Mouse (Mus musculus) activated CD4-positive, CD25-positive, alpha-beta regulatory T cell, adult 4 months (primary cell): Measurements from ENCODE around the gene Uts2b. TPM values are rescaled to one million over a fixed set of nuclear protein-coding genes. Genes with fewer than 3 reads are reported as not detected.

Source experiments
- ATAC-seq: one replicate; pipeline ENCODE4 v1.8.0; 2017
- polyA plus RNA-seq, 2 experiments: library from polyadenylated mRNA; unstranded; fragments of 100-300 nt; shearing (Covaris generic); gene quantifications; one replicate each; pipeline ENCODE4 v1.2.1; 2017

The Uts2b gene
- not detected for polyA plus RNA-seq

DNA sequence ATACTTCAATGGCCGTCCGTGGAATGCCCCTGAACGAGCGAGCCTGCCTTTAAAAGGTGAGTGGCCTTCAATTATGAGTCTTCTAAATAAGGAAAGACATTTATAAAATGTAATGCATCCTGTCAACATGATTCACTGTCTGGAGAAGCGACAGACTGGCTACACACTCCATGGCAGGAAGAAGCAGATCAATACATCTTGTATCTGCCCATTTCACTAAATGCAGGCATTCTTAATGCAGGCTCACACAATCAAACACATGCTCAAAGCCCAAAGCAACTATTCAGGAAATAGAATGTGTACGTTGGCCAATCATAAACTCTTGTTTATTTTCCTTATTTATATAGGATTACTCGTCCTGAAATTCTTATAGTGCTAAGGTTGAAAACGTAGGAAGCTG lies at the start of gene Uts2b:
Uts2b (minus strand) TSS at position 49 of the 400 bp plus-strand sequence.
- no peak for ATAC-seq

DNA sequence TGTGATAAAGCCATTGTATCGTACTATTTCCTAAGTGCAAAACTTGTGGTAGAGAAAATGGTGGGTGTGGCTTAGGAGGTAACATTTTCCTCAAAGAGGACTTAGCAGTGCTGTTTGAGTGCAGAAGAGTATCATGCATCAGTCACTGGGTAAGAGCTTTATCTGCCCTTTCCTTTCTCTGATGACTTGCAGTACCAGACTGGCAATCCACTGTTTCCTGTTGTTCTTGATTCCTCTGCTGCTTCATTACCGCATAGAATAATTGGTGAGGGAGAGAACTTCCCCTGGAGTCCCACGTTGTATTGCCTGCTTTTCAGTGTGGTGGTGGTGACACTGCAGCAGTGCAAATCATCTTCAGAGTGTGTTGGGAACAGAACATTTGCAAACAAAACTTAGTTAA lies 47.6 kb upstream of the Uts2b start:
- no peak for ATAC-seq

DNA sequence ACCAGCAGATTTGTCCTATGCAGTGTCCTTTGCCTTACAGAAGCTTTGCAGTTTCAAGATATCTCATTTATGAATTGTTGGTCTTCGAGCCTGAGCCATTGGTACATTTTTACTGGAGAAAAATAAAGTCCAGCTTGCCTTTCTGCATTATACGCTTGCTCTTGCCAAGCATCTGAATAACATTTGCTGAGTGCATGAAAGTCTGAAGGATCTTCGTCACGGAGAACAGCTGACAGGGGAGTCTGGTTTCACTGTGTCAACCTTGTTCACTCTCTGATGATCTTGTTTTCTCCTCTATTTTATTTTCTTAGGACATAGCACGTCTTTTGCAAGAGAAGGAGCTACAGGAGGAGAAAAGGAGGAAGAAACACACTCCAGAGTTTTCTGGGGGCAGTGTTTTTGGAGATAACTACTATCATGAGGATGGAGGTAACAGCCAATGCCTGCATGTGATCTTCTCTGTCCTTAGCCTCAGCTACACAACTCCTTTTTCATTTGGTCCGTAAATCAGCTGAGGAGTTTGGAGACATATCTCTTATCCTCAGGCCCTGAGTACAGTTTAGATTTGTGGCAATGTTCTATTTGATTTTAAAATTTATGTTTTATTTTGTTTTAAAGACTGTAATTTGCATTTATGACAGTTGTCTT lies 47.0 kb upstream of the Uts2b start:
- no peak for ATAC-seq

DNA sequence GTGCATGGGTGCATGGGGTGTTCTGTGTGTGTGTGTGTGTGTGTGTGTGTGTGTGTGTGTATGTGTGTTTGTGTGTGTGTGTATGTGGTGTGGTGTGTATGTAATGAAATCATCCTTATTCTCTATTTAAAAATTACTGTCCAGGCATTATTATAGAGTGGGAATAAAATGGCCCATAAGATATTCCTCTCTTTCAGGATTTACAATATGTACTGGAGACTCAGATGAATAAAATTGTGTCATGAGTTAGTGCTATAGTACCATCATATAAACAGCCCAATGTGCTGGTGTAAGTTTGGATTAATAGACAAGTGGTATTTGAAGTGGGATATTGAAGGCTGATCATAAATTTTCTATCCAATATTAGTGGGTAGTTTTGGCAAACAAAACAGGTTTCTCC lies 34.1 kb upstream of the Uts2b start:
- ATAC-seq: no peak

DNA sequence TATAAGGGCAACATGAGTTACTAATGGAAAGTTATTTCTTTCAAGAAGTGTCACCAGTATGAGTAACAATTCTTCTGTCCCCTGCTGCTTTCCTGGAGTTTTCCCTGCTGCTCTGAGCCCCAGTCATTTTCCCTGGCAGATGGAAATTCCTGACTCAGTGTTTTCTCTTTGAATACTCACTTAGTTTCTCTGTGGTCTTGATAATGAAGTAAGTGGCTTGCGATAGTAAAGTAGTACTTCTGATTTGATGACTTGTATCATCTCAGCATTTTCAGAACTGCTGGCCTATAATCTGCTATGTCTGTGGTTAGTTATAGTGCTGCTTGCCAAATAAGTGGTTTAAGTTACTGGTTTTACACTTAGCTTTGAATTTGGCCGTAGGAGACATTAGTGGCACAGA lies 31.5 kb upstream of the Uts2b start:
- no peak for ATAC-seq

DNA sequence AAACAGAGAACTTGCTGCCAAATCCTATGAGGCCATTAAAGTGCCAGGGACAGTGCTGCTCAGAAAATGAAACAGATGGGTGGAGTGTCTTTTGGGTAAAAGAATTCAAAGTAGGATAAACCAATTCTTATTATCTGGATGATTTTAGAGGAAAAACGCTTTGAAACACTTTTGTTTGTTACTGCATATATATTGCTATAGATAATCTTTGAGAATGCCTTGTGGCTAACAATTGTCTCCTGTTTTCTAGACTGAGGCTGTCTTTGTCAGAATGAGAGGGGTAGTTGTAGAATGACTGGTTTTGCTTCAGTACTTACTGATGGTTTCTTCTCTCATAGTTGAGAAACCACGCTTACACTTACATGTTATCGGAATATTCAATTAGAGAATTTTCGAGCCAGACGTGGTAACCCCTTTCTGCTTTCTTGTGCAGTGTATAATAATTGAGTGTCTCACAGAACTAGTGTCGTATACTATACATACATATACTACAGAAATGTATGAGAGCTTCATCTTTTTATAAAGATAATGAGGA lies 29.7 kb upstream of the Uts2b start:
- ATAC-seq: no peak

DNA sequence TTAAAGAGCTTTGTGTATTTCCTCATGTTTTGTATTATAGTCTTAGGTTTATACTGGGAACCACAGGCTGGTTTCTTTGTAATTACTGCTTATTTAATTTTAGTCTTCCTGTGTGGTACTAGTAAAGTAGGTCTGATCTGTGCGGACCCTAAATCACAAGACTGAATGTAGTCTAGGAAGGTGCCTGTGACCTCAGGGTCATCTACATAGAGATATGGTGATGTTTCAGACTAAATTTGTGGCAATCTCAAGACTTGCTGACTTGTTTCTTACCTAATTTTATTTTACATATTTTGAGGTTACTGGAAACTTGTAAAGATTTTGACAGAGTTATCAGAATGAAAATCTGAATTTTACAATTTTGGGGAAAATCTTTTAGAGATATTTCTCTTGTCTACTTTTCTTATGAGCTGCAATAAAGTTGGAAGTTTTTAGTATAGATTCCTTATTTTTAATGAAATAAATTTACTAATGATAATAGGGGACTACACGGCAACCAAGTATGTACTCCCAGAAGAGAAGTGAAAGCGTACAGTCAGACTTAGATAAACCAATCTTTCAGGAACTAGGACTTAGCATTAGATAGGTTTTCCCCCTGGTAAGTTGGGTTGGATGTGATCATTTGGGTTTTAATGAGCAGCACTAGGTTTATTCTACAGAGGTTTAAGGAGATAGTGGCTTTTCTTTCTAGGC lies 29.1 kb upstream of the Uts2b start:
- no peak for ATAC-seq

DNA sequence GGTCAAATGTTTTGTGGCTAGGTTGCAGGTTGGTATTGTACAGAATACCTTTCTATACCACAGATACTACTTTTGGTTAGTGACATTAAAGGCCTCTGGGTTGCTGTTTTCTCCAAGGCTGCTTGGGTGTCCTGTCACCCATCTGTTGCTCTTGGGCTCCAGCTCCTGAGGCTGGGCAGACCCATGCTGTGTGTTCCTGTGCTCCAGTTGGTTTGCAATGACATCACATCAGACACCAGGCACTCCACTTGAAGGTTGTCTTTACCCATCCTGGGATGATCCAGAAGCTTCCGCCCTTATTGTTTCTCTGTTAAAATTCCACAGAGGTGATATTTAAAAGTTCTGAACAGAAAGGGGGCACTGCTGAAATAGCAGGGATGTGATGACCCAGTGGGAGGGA lies 26.9 kb upstream of the Uts2b start:
- no peak for ATAC-seq

DNA sequence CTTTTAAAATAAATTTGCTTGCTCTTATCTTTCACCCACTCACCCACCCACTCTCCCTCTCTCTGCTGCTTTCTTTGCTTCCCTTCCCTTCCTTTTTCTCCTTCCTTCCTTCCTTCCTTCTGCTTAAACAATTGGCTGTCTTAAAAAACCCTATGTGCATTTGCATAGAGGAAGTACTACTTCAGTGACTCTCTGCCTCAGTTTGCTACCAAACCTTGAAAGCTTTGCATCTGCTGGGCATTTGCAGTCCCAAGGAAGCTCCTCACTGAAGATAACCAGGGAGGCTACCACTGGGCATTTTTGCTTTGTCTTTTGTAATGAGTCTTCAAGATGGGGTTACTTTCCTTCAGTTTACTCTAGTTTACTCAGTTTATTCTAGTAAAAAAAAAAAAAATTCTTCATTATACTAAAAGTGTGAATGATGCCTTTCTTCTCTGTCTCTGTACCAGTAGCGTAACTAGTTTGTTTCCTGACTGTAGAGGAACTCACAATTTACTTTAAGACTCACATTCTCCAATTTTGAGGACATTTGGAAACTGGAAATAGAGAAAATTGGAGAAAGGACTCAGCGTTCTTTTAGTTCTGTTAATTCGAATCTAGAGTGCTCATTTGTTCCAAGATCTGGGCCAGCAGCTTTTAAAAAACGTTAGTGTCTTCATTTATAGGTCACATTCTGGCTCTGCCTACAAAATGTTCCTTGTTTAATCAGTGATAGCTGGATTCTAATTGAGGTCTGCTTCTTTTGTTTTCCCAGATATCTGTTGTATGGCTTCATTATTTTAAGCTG lies 25.4 kb upstream of the Uts2b start:
- no peak for ATAC-seq

DNA sequence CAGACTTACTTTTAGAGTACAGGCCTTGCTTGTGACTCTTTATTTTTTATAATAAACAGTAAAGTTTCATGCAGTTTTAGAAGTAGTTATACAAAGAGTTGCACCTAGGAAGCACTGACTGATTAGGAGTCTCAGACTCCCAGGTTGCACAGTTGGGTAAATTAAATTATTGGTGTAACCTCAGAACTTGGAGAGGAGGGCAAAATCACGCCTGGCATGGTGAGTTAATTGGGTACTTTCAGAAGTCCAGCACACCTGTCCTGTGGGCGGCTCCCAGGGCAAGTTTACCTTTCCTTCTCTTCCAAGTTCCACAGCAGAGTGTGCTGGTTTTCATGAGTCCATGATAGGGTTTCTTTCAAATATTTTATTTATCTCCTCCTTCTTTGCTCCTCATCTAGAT lies 21.8 kb upstream of the Uts2b start:
- ATAC-seq: no peak

DNA sequence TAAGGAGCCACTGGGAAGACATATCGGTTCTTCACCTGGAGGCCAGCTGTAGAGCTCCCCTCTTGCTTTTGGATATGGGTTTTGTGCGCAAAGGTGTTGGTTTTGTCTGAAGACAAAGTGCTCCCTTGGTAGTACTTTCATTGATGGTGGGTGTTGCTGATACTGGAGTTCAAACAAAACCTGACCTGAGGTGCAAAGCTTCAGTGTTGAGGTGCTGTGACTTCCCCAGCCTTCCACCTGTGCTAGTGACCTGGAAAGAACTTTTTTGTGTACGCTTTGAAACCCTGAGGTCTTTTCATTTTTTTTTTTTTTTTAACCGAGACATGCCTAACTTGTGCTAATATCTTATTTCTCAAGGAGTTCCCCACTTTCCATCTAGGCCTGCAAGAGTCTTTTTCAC lies 20.3 kb upstream of the Uts2b start:
- ATAC-seq: no peak

DNA sequence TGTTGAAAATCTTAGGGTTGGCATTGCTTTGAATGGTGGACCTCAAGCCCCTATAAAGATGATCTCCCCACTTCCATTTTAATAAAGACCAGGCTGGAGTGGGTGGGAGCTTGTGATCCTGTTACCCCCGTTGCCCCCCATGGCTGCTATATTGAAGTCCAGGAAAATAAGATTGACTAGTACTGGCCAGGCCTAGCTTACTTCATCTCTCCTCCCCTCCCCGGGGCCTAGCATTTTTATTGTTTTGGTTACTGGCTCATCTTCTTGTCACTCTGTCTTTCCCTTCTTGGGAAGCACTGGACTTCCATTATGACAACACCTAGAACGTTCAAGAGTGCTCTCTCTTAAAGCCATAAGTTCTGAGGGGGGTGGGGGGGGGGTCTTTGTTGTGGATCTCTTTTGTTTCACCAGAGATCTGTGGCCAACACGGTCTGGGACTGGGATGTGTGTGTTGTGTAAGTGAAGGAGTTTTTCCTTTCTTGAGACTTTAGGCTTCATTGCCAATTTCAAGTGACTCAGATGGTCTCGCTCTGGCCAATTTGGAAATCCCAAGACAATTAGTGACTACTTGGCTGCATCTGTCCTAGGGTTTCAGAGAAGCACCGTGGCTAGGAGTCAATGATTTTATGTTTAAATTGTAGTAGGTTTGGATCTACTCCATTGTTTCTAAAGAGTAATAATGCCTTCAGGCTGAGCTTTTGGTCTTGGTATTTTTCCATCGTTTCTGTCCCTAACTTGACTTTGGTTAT lies 19.7 kb upstream of the Uts2b start:
- no peak for ATAC-seq

DNA sequence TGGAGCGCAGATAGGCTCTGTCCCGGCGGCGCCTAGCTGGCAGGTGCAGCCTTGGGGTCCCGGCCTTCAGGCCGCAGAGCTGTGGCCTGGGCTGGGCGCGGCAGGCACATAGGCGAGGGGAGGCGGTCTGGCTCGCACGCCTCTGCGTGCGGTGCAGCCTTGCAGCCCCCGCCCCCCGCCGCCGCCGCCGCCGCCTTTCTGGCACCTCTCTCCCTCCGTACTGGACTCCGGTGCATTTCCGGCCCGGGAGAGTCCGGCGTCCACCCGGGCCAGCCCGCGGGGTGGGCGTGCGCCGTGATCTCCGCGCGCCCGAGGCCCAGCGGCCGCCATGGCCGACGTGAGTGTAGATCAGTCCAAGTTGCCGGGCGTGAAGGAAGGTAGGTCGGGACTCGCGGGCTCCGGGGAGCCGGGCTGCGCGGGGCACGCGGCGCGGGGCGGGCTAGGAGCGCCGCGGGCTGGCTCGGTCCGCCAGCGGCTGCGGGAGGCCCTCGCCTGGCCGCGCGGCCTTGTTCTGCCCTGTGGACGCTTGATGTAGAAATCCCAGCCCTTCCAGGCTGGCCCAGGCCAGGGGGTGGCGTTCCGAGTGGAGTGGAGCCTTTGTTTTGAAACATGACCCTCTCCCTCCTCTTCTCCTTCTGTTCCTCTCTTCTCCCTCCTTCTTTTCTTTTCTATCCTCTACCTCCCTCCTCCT lies 18.9 kb upstream of the Uts2b start, which contains the start of gene Ccdc50:
Ccdc50 (plus strand) TSS at position 109 of the 691 bp plus-strand sequence.
- ATAC-seq: peak; percentile 43

DNA sequence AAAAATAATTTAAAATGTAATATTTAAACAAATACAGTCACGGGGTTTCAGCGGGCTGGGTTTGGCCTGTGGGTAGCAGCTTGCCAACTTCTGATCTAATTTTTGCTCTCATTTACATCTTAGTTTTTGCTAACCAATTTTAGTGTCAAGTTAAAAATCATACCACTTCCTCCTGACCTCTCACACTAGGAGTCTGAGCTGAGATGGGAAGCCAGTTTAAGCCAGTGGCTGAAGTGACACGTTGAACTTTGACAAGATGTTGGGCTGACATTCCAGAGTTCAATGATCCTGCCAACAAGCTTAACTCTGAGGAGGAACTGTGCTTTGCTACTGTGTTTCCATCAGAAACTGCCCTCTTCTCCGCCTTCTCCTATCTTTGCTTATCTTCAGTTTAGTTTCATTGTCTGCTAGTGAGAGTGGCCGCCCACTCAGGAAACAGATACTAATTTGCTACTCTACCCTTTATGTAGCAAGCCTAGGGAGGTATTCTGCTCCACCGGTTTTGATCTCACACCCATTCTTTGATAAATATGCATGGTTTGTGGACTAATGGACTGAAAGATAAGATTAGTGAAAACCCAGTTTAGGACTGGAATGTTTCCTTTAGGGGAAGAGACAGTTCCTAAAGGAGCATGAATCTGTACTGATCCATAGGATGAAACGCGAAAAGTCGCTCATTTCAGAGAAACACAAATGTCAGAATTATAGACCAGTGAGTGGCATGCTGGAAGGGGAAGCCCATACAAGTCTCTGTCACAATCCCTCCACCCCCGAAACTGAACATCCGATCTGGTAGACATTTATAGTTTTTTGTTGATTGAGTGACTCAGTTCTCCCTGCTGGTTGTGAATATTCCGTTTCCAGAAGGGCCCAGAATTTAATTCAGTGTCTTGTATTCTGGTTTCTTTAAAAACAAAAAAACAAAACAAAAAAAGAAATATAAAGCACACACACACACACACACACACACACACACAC lies 17.9 kb upstream of the Uts2b start:
- ATAC-seq: peak; percentile 60

DNA sequence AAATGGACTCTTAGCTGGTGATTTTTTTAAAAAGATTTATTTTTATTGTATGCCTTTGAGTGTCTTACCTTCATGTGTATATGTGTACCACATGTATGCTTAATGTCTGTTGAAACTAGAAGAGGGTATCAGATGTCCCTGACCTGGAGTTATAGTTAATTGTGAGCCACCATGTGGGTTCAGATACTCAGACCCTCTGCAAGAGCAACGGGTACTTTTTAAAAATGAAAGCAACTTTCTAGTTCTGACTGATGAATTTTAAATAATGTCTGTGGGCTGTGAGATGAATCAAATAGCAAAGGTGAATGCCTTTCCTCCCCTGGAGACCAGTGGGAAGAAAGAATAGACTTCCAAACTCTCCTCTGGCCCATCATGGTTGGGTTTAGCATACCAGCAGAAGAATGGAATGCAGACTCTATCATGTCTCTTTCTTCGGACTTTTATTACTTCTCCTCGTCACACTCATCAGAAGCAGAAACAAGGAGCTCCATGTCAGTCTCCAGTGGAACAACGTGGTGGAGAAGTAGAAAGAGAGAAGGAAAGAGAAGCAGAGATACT lies 16.9 kb upstream of the Uts2b start:
- no peak for ATAC-seq

DNA sequence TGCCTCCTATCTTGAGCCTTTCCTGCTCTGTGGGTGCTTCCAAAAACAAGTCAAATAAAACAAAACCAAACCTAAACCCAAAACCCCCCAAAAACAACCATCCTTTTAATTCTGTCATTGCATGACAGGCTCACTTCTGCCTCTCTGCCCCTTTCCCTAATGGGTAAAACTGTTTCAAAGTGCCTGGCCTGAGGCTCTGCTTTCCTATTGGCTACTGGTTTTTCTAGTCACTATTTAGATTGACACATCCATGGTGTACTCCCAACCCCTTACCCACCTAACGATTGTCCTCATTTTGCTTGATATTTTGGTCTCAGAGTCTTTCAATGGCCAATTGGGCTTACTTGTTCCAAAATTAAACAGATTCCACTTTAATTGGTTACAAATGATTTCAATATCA lies 15.6 kb upstream of the Uts2b start:
- ATAC-seq: no peak

DNA sequence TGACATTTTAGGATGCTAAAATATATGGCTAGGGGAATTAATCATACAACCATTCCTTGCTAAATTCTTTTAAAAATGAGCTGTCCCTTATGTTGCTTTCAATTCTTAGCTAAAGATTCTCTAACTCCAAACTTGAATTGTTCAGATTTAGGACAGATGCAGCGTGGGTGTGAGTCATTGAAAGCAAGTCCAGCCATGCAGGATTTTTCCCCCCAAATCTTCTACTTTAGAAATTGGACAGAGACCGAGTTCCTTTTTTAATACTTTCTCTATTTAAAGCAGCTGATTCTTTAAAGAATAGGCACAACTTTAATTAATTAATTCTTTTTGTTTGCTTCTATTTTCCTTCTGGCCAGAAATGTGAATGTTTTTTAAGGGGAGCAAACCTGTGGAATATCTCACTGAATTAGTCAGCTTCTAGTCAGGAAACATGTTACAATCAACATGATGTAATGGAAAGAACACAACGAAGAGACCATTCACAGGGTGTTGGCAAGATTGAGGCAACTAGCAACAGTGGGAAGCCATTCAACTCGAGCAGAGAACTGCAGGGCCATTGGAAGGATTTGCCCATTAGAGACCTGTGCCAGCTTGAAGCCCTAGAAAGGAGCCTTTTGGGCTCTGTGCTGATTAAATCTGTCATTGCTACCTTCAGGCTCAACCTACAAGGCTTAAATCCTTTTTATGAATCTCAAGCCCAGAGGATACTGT lies 15.0 kb upstream of the Uts2b start:
- ATAC-seq: no peak

DNA sequence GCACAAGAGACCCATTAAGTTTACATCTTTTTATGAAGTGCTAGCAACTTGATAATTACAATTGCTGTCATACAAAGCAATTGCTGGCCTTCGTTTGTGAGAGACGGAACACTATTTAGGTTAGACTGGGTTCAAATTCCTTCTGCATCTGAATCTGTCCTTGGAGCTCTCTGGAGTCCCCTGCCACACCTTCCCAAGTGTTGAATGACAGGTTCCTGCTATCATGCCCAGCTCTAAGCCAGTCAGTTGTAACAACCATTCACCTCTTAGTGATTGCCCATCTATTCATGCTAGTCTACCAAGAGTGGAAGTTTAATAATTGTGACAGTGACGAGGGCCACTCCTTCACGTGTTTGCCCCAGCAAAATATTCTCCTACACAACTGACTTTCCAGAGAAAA lies 12.2 kb upstream of the Uts2b start:
- no peak for ATAC-seq

DNA sequence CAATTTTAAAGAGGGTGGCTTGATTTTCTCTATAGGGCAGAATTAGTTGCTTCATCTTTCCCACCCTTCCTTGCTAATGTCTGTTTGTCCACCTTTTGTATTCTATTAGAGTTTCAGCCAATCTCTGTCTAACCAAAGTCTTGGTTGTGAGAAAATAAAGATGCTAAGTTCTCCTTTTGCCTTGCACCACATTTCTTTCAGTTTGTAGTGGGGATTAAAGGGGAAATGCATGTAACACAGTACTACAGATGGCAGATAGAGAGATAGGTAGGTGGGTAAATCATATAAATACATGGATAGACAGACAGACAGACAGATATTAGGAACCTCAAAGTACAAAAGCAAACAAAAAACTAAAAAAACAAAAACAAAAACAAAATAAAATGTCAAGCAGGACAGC lies 6.5 kb upstream of the Uts2b start:
- ATAC-seq: no peak

DNA sequence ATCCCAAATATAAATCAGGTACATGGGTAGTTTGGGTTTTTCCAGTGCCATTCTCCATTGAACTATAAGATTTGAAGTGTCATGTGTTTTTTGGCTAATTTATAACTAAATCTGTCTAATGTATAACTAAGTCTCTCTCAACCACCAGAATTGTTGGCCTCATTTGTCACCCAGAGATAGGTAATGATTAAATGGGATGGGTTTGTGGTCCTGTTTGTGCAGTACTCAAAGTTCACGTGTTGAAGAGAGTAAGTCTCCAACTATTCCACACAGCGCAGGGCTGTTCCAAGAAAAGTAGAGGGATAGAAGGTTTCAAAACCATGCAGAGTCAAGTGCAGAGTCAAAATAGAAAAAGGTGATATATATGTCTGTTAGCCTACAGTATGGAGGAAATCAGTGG lies 5.3 kb upstream of the Uts2b start:
- ATAC-seq: no peak
